Mouse (Mus musculus): ENCODE measurements around the gene Pkig. TPM values are rescaled to one million over a fixed set of nuclear protein-coding genes. Genes with fewer than 3 reads are reported as not detected.

The Pkig gene
- total and polyA plus RNA-seq, 2 experiments from 2014 or later, result 90.5 to 161 TPM

DNA sequence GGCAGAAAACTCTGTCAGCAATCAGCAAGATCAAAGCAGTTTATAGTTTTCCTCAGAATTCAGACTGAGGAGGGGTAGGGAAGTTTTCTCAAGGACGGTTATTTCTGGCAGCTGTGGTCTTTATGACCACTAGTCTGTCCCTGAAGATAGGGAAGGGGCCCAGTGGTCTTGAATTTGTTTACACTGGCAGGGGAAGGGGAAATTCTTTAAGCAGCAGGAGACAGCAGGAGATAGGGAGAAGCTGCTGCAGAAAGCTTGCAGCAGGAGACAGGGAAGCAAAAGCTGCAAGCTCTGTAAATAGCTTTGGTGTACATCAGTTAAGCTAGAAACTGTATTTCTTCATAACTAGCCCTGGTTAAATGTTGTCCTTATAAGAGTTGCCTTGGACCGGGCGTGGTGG is 16.5 kb upstream of the Pkig start:
- Histone ChIP-seq H3K4me2 (ENCODE audit: low read depth, low read length, poor library complexity, severe bottlenecking) (no peak overlapping the region), H3K4me3 (ENCODE audit: low read depth, low read length) (no peak overlapping the region), H3K27ac (ENCODE audit: low read depth, low read length) (no peak overlapping the region), H3K27me3 (ENCODE audit: insufficient read depth, low read length) (no peaks in the 10 kb centered on the region), H3K36me3 (ENCODE audit: insufficient read depth, low read length) (no peaks in the 10 kb centered on the region), H3K9ac (replicated peaks; ENCODE audit: low read length, poor library complexity, severe bottlenecking) (no peak overlapping the region), H3K4me1 (ENCODE audit: insufficient read depth, low read length) (peaks cover 5% of the 10 kb centered on the region), H3K9me3 (ENCODE audit: low read length) (no peaks in the 10 kb centered on the region)
- 84% methylated on average over 3 of the region's 3 CpGs for WGBS
- no peak for DNase-seq (ENCODE audit: low spot score)
- ATAC-seq (ENCODE audit: low FRiP score), result no peak
- peak; percentile 3; the same call in 1 of the 2 replicates for TF ChIP-seq CTCF (IDR thresholded peaks at IDR 0.05)

DNA sequence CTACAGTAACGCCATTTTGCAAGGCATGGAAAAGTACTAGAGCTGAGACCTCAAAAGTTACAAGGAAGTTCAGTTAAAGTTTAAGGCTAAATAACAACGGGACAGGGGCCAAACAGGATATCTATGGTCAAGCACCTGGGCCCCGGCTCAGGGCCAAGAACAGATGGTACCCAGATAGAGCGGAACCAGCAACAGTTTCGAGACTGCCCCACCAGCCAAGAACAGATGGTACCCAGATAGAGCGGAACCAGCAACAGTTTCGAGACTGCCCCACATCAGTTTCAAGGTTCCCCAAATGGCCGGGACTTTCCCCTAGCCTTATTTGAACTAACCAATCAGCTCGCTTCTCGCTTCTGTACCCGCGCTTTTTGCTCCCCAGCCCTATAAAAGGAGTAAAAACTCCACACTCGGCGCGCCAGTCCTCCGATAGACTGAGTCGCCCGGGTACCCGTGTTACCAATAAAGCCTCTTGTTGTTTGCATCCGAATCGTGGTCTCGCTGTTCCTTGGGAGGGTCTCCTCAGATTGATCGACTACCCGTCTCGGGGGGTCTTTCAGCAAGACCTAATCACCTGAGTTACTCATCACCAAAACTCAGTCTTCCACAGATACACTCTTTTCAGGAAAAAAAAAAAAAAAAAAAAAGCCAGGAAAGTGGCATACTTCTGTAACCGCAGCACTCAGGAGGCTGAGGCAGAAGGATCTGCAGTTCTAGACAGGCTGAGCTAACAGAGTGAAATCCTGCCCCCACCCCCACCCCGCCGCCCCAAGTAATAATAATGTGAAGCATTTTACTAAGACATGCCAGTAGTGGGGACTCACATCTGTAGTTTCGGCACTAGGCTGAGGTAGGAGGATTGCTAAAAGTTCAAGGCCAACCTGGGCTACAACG is 15.3 kb upstream of the Pkig start:
- TF ChIP-seq CTCF (IDR thresholded peaks at IDR 0.05), result no peak
- 92% methylated on average over 30 of the region's 30 CpGs for WGBS
- Histone ChIP-seq H3K9me3 (ENCODE audit: low read length) (no peaks in the 10 kb centered on the region), H3K4me1 (ENCODE audit: insufficient read depth, low read length) (peaks cover 5% of the 10 kb centered on the region), H3K9ac (replicated peaks; ENCODE audit: low read length, poor library complexity, severe bottlenecking) (no peak overlapping the region), H3K36me3 (ENCODE audit: insufficient read depth, low read length) (no peaks in the 10 kb centered on the region), H3K27me3 (ENCODE audit: insufficient read depth, low read length) (no peaks in the 10 kb centered on the region), H3K27ac (ENCODE audit: low read depth, low read length) (no peak overlapping the region), H3K4me3 (ENCODE audit: low read depth, low read length) (0 out of 2 replicates have a peak overlapping the region, but pooled peaks have one; percentile 1), H3K4me2 (ENCODE audit: low read depth, low read length, poor library complexity, severe bottlenecking) (peak overlapping the region; percentile 57)
- DNase-seq (ENCODE audit: low spot score), result no peak
- ATAC-seq (ENCODE audit: low FRiP score), result no peak

DNA sequence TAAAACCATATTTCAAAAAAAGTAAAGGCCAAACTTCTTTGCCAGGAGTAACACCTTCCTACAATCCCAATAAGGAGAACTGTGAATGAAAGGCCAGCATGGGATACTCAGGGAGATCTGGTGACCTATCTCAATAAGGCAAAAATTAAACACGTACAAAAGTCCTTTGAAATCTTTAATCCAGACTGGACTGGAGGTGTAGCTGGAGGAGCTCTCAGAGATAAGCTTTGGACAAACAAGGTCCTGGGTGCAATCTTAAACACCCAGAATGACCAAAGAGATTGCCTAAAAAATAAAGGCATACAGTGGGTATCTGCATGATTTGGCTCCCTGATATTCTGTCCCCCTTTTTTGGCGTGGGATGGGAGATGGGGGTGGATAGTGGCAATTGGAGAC is 14.6 kb upstream of the Pkig start:
- Histone ChIP-seq H3K27ac (ENCODE audit: low read depth, low read length) (no peak overlapping the region), H3K27me3 (ENCODE audit: insufficient read depth, low read length) (no peaks in the 10 kb centered on the region), H3K4me3 (ENCODE audit: low read depth, low read length) (peak overlapping the region; percentile 98), H3K36me3 (ENCODE audit: insufficient read depth, low read length) (no peaks in the 10 kb centered on the region), H3K4me1 (ENCODE audit: insufficient read depth, low read length) (peaks cover 5% of the 10 kb centered on the region), H3K4me2 (ENCODE audit: low read depth, low read length, poor library complexity, severe bottlenecking) (peak overlapping the region; percentile 57), H3K9me3 (ENCODE audit: low read length) (no peaks in the 10 kb centered on the region), H3K9ac (replicated peaks; ENCODE audit: low read length, poor library complexity, severe bottlenecking) (peak overlapping the region; percentile 95)
- ATAC-seq (ENCODE audit: low FRiP score) (no peak), DNase-seq (ENCODE audit: low spot score) (no peak)
- no peak for TF ChIP-seq CTCF (IDR thresholded peaks at IDR 0.05)
- WGBS, result 65% methylated on average over 2 of the region's 2 CpGs

DNA sequence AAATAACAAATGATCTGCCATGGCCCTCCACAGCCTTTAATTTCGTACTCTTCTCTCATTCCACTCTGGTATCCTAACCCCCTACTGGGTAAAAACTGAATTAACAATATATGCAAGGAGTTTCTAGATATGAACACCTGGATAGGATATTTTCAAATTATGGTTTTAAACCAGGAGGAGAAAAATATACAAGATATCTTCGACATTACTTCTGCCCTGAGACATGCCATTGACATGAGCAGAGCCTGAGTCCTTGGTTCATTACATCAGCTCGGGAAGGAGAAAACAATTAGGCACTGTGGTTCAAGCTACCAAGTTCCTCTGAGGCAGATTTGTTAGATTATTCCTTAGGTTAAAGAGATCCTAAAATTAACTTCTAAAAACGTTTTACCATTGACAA is 14.1 kb upstream of the Pkig start:
- 4% methylated on average over 4 of the region's 4 CpGs for WGBS
- H3K4me2 ChIP-seq (ENCODE audit: low read depth, low read length, poor library complexity, severe bottlenecking), result peak overlapping the region; percentile 57
- no peaks in the 10 kb centered on the region for H3K36me3 ChIP-seq (ENCODE audit: insufficient read depth, low read length)
- no peaks in the 10 kb centered on the region for H3K27me3 ChIP-seq (ENCODE audit: insufficient read depth, low read length)
- no peak for ATAC-seq (ENCODE audit: low FRiP score)
- no peaks in the 10 kb centered on the region for H3K9me3 ChIP-seq (ENCODE audit: low read length)
- no peak for DNase-seq (ENCODE audit: low spot score)
- peak; percentile 50 for TF ChIP-seq CTCF (IDR thresholded peaks at IDR 0.05)
- H3K27ac ChIP-seq (ENCODE audit: low read depth, low read length), result peak overlapping the region; percentile 96
- peak overlapping the region; percentile 95 for H3K9ac ChIP-seq (replicated peaks; ENCODE audit: low read length, poor library complexity, severe bottlenecking)
- H3K4me1 ChIP-seq (ENCODE audit: insufficient read depth, low read length), result peaks cover 5% of the 10 kb centered on the region
- H3K4me3 ChIP-seq (ENCODE audit: low read depth, low read length), result peak overlapping the region; percentile 98

DNA sequence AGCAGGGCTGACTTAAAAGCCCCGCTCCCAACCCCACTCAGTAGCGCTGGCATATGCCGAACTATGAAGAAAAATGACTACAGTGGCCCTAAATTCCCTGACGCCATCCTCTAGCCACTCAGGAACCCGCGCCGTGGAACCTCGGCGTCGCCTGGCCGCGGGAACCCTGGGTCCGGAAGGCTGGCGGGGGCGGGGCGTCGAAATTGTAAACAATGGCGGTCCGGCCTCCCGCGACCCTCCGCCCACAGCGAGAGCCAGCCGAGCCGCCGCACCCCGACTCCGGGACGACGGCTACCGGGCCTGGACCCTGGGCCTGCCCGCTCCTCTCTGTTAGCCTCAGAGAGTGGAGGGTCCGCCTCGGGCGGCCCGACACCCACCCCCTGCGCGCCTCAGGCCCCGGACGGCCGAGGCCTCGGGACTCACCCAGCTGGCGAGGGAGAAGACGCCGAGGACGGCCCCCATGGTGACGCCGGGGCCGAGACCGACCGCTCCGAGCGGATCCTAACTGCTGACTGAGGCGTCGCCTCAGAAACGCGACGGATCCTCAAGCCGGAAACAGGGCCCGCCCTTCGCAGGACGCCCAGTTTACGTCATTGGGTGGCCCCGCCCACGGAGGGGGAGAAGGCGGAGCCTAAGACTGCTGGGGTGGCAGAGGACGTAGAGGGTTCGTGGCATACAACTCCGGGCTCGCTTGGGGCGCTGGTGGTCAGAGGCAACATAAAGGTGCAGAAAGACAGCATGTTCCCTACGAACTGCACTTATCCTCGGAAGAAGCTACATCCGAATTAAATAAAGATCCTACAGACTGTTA is 13.4 kb upstream of the Pkig start, which contains the start of gene Serinc3:
Gene Serinc3, minus strand, starts transcription at position 557 of the 811 bp plus-strand sequence.
- under 1% methylated on average over 73 of the region's 74 CpGs for whole genome bisulfite sequencing
- Histone ChIP-seq H3K9me3 (ENCODE audit: low read length) (no peaks in the 10 kb centered on the region), H3K9ac (replicated peaks; ENCODE audit: low read length, poor library complexity, severe bottlenecking) (peak within 1 kb of the TSS; percentile 95), H3K4me2 (ENCODE audit: low read depth, low read length, poor library complexity, severe bottlenecking) (peak within 1 kb of the TSS; percentile 57), H3K27me3 (ENCODE audit: insufficient read depth, low read length) (no peaks in the 10 kb centered on the region), H3K36me3 (ENCODE audit: insufficient read depth, low read length) (no peaks in the 10 kb centered on the region), H3K4me3 (ENCODE audit: low read depth, low read length) (peak within 1 kb of the TSS; percentile 98), H3K4me1 (ENCODE audit: insufficient read depth, low read length) (peaks cover 5% of the 10 kb centered on the region), H3K27ac (ENCODE audit: low read depth, low read length) (peak within 1 kb of the TSS; percentile 96)
- DNase-seq (ENCODE audit: low spot score) (peak; percentile 98), ATAC-seq (ENCODE audit: low FRiP score) (peak; percentile 98)
- TF ChIP-seq CTCF (IDR thresholded peaks at IDR 0.05), result peak; percentile 71
